Mouse (Mus musculus) left cerebral cortex, postnatal 36 days (tissue): ENCODE measurements around the gene Dedd2. TPM values are rescaled to one million over a fixed set of nuclear protein-coding genes. Genes with fewer than 3 reads are reported as not detected.
A peak's percentile ranks its signal among the peaks of the same experiment; 100 is the strongest.

ENCODE experiments used
- DNase-seq, 2 experiments: peaks; one replicate each; pipeline ENCODE4 v3.0.0; 2021 to 2022; ENCODE audit warnings: low spot score in 2 of 2, mixed read lengths in 1 of 2
- intact Hi-C: fragments of 180-260 bp; cut with DNase I; formaldehyde crosslinking; loops from one replicate; pipeline ENCODE4 v1.15.1; 2025
- total RNA-seq, 2 experiments: library from RNA; stranded (reverse); gene quantifications; 2 replicates each; pipeline ENCODE4 v1.2.3; 2021

Gene Dedd2
- total RNA-seq, 2 experiments from 2014 or later = 25.4 to 28.4 TPM

DNA sequence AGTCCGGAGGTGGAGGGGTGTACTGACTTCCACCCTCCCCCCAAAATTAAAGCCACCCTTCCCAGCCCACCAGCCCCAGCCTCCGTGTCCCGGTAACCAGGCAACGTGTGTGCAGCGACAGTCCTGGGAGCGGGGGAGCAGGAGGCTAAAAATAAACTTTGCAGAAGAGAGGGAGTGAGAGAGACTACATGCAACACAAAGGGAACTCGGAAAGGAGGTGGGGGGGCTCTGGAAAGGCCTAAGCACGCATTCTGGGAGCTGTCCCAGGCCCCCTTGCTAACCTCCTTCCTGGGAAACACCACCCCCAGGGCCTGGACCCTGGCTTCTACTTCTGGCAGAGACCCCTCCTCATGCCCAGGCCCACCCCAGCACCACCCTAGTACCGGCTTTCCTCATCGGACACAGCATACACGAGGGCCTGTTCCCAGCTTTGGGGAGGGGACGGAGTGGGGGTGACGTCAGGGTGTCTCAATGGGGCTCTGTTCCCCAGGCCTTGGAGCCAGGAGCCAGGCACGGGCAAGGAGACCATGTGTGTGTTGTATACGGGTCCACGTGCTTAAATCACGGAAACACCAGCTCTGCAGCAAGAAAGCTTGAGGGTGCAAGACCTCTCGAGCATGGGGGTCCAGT, 27.7 kb upstream of the Dedd2 start:
- DNase-seq = peak; percentile 79 to 85
- intact Hi-C loops = loop anchor here (1.0 kb wide), 1 partner anchor 31 kb away; no protein-coding TSS in a partner anchor

DNA sequence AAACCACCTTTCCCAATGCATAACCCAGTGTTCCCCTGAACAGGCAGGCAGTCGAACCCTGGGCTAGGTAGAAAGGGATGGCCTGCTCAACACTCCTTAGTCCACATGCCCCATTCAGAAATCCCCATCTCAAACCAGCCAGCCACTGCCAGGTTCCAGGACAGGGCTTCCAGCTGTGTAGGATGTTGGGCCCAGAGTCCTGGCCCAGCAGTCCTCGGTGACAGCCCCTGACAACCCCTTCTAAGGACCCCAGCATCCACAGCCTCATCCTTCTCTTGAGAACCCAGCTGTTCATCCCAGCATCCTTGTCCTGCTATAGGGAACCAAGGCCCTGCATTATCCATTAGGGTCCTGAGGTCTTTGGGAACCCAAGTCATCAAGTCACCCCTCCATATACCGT, 27.1 kb upstream of the Dedd2 start:
- DNase-seq = no peak
- intact Hi-C loops = loop anchor here (1.0 kb wide), 1 partner anchor 69 kb away; no protein-coding TSS in a partner anchor

DNA sequence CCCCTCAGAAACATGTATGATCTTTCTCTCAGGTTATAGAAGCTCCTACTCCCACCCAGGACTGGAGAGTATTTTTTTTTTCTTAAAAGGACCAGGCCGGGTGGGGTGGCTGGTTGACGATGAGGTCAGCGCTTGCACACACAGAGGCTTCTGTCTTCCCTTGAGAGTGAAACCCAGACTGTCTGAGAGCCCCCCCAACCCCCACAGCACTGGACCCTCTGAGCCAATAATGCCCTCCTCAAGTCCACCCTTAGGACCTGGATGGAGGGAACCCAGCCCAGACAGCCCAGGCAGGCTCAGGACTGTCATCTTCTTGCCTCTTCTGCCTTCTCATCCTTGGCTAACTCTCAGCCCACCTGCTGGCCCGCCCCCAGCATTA, 26.3 kb upstream of the Dedd2 start:
- DNase-seq = no peak
- intact Hi-C loops = loop anchor here (1.0 kb wide), 1 partner anchor 70 kb away; no protein-coding TSS in a partner anchor

DNA sequence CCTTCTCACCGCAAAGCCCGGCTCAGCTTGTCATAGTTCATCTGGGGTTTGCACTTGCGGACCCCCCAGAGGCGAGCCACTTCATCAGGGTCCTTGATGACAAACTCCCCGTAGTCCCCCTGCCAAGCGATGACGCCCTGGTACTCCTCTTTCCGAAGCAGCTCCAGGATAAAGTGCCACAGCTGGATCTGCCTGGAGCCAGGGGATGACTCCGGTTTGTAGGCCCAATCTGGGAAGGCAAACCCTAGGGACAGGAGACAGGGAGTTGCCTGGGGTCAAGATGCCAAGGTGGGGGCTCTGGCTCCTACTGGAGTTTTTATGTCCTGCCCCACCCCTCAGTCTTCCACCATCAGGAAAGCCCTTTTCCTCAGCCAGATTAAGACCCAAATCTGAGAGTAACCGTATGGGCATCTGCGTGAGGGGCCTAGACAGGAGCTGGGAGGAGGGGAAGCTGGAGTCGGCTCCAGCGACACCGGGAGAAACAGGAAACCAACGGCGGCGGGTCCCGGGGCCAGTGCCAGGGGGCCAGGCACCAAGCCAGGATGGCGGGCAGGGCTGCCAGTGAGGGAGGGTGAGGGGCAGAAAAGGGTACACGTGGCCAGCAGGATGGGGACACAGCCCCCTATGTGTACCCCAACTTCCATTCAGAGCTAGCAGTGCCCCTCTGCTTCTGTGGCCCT, 25.8 kb upstream of the Dedd2 start:
- intact Hi-C loops = no loop called here
- peak; percentile 64 to 66 for DNase-seq

DNA sequence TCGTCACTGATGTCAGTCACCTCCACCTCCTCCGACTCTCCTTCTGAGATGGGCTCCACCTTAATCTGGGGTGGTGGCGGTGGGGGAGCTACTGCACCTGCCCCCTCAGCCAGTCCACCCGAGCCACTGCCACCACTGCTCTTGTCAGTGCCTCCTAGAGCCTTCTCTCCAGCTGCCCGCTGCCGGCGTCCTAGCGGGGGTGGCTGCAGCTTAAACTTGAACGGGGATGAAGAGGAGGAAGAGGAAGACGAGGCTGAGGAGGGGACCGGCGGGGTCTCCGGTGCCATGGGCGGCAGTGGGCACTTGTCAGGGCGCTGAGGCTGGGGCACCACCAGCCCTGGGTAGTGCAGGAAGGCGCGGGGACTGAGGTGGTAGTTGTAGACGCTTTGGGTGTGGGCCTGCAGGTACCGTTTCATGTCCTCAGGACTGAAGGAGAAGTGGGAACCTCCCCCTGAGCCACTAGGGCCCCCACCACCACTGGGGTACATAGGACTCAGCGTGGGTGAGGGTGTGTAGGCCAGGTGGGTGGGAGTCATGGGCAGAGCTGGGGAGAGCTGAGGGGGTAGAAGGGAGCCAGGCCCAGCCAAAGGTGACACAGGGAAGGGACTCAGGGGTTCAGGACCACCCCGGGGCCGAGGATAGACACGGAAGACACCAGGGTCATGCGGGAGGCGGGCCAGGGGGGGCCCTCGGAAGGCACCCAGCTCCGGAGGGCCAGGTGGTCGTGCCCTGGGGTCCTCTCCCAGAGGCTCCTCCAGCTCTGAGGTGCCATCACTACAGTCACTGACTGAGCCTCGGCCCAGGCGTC, 24.4 kb upstream of the Dedd2 start:
- intact Hi-C loops = loop anchor here (5.0 kb wide), 1 partner anchor 143 kb away; no protein-coding TSS in a partner anchor
- DNase-seq = no peak

DNA sequence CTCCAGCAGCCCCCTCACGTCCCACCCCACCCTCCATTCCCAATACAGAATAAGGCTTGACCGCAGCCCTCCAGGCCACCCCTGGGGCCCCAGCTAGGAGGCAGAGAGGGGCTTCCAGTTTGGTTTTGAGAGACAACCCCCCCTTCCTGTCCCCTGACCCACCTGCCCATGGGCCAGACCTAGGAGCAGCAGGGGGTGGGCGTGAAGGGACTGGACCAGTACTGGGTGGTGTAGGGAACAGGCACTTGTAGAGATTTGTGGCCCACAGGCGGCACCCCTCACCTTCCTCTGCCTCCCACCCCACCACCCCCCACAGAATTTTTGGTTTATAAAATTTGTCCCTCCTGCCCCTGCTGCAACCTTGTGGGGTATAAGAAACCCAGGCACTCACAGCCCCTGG, 22.9 kb upstream of the Dedd2 start:
- DNase-seq = no peak
- intact Hi-C loops = loop anchor here (5.0 kb wide), 1 partner anchor 144 kb away; no protein-coding TSS in a partner anchor

DNA sequence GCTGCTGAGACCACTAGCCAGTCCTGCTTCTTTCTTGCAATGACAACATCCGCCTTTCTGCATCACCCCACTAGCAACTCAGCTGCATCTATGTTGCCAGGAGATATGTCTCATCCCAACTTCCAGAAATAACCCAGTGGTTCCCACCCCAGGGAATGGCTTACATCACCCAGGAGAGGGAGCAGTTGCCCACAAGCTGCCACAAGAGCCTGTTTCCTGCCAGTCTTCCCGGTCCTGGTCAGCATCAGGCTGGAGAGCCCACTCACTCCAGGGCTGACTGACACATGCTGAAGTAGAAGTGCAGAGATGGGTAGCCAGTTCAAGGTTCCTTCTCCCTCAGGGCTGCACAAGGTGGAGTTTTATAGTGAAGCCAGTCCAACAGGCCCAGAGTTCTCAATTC, 20.6 kb upstream of the Dedd2 start:
- intact Hi-C loops = loop anchor here (1.0 to 5.0 kb wide), 3 partner anchors 37 to 146 kb away; no protein-coding TSS in a partner anchor
- DNase-seq = peak; percentile 79 to 80

DNA sequence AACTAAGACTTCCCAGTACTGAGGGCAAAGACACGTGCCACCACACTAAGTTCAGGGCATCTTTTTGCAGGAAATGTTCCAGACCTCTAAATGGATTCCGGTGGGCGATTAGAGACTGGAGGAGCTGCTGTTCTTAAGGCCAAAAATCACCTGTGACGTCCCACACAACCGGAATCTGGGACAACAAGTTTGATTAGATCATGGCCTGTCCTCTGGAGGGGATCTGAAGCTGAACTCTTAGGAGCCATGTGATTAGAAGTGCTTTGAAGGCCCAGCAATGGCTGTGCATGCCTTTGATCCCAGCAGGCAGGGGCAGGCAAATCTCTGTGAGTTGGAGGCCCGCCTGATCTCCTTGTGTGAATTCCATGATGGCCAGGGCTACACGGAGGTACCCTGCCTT, 20.2 kb upstream of the Dedd2 start:
- intact Hi-C loops = loop anchor here (1.0 to 5.0 kb wide), 3 partner anchors 38 to 147 kb away; no protein-coding TSS in a partner anchor
- no peak for DNase-seq

DNA sequence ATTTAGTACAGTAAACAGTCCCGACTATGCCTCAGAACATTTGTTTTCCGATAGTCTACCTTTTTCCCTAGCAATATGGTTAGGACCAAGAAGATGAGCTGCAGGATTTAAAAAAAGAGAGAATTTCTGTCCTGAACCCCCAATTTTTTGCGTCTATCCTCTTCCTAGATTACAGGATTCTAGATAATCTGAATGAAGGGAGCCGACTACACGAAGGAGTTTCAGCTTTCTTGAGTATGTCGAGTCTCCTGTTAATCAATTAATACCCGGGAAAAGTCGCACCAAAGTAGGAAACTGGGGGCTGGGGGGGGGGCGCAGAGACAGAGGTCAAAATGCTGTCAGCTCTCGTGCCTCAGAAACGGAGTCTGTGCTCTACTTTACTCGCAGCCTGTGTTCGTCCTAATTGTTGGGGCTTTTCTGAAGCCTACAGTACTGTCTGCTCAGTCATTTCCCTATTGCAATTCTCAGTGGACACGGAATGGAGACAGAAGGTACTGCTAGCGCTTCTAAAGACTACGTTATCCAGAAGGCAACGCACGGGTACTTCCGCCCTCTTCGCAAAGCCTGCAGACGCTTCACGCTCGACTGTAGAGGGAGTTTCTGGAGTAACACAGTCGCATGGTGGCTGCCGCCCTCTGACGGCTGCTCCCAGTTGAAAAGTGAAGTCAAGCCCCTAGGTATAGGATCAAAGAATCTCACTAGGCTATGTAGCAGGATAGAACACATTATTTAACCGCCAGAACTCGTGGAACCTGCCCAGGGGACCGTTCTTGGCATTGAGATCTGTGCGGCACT, 18.6 kb upstream of the Dedd2 start:
- intact Hi-C loops = loop anchor here (10.0 kb wide), 1 partner anchor 224 kb away; no protein-coding TSS in a partner anchor
- peak; percentile 82 to 86 for DNase-seq

DNA sequence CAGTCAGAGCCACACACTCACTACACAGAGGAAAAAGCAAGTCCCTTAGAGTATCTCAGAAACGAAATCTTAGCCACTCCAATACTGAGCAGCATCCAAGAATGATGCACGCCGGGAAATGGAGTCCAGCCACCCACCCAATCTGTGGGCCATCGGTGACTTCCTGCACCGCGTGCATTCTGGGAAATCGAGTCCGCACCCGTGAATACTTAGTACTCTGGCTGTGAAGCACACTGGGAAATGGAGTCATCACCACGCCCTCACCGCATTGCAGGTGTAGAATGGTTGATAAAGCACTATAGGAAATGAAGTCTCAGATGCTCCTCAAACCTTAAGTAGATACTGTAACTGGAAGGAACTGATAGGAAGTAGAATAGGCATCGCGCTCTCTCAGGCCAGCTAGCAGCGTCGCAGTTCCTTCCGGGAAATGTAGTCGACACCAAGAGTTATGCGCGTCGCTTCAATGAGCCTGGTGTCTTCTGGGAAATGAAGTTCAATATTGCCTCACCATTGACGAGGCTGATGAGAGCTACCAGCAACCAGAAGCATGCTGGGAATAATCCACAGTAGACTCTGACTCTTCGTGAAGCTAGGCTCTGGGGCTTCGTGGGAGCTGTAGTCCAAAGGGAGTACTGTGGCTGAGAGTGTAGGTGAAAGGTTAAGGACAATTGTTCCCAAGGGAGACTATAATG, 17.7 kb upstream of the Dedd2 start:
- DNase-seq = peak; percentile 95 to 97
- intact Hi-C loops = loop anchor here (10.0 kb wide), 1 partner anchor 223 kb away; no protein-coding TSS in a partner anchor

DNA sequence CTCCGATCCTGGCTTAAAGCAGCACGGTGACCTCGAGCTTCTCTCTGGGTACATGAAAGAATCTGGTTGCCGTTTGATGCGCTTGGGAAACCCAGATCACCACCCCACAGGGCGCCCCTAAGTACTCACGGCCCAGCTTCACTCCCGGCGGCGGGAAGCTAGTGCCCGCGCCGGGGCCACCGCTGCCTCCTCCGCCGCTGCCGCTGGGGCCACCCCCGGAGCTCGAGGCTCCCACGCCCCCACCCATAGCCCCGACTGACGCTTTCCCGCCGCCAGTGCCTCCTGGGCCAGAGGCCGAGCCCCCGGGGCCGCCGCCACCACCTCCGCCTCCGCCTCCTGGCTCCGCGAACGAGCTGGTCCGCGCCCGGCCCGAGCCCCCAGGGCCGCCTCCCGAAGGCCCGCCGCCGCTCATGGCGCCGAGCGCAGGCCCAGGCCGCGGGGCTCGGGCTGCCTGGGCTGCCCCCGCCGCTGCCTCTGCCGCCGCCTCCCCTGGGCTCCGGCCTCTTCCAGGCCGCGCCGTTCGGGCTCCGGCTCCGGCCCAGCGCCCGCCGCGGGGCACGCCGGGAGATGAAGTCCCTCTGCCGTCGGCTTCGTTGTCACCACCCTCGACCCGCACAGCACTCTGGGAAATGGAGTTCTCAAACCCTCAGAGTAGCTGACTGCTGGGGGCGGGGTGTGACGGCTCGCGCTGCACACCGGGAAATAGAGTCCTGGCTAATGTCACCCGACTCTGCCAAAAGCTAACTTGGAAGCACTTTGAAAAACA, 17.0 kb upstream of the Dedd2 start, which contains the start of gene Gsk3a:
Gene Gsk3a (minus strand): TSS at position 603 of the 766 bp plus-strand sequence.
- intact Hi-C loops = loop anchor here (10.0 kb wide), 1 partner anchor 223 kb away; no protein-coding TSS in a partner anchor
- peak; percentile 99 for DNase-seq

DNA sequence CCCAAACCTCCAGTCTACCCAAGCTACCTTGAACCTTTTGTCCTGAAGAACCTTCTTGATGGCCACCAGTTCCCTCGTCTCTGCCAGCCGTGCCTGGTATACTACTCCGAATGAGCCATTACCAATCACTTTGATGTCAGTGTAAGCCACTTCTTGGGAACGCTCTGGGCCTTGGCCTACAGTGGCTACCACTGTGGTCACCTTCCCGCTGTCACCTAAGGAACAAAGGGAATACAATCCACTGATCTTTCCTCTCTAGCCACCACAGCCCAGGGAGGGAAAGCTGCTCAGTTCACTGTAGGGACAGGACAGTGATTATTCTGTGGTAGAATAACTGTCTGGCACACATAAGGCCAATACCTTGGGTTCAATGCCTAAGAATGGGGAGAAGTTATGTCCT, 15.1 kb upstream of the Dedd2 start:
- intact Hi-C loops = loop anchor here (10.0 kb wide), 1 partner anchor 221 kb away; no protein-coding TSS in a partner anchor
- no peak for DNase-seq

DNA sequence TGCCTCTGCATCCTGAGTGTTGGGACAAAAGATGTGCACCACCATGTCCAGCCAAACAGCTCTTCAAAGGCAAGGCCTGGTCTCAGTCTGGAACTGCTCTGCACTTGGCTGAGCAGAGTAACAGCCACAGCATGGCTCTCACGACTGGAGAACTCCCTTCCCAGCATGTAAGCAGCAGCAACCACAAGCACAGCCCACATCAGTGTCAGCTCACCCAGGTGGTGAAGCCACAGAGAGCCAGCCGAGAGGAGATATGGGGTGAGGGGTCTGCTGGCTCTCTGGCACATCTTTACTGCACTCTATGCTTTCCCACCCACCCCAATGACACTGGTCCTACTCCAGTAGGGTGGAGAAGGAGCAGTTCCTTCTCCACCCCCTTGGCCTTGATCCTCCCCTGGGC, 12.6 kb upstream of the Dedd2 start:
- DNase-seq = no peak
- intact Hi-C loops = loop anchor here (10.0 kb wide), 1 partner anchor 218 kb away; no protein-coding TSS in a partner anchor

DNA sequence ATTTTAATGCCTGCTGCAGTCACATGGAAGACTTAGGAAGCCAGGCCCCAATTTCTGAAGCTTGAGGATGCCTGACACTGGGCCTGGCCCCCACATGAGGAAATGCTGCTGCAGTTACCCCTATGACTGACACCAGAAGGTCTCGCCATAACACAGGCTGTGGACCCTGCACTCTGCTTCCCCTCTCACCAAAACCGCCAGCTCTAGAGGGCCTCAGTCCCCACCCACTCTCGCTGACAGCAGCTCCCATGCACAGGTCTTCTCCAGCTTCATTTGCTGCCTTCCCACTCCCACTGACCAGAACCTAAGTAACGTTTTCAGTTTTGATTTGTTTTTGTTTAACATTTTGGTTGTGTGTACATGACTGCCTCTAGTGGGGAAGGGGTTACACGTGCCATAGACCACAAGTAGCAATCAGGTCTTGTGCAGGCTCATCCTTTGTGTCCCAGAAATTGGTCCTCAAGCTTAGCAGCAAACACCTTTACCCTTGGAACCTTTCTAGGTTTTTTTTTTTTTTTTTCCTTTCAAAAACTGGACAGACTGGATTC, 11.8 kb upstream of the Dedd2 start:
- intact Hi-C loops = loop anchor here (10.0 kb wide), 1 partner anchor 217 kb away; no protein-coding TSS in a partner anchor
- DNase-seq = no peak

DNA sequence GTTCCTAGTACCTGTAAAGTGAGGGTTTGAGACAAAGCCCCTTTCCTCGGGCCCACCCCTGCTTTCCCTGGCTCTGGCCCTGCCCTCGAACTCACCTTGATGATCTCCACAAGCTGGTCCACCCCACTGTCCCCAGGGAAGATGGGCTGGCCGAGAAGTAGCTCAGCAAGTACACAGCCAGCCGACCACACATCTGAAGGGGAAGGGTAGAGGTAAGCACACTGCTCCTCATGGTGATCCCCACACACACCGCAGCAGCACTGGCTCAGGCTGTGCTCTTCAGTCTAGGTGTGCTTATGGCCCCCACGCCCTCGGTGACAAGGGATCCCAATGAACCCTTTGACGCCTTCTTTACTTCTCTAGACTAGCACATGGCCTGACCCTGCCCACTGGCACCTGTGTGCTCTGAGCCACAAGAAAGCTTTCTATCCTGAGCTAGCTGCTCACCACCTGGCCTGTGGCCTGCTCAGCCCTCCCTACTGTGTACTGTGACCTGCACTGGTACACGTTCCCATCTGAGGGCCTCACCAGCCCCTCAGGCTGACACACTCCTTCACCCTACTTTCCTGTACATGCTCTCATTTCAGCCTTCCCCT, 10.4 kb upstream of the Dedd2 start:
- intact Hi-C loops = loop anchor here (10.0 kb wide), 1 partner anchor 216 kb away; no protein-coding TSS in a partner anchor
- DNase-seq = no peak

DNA sequence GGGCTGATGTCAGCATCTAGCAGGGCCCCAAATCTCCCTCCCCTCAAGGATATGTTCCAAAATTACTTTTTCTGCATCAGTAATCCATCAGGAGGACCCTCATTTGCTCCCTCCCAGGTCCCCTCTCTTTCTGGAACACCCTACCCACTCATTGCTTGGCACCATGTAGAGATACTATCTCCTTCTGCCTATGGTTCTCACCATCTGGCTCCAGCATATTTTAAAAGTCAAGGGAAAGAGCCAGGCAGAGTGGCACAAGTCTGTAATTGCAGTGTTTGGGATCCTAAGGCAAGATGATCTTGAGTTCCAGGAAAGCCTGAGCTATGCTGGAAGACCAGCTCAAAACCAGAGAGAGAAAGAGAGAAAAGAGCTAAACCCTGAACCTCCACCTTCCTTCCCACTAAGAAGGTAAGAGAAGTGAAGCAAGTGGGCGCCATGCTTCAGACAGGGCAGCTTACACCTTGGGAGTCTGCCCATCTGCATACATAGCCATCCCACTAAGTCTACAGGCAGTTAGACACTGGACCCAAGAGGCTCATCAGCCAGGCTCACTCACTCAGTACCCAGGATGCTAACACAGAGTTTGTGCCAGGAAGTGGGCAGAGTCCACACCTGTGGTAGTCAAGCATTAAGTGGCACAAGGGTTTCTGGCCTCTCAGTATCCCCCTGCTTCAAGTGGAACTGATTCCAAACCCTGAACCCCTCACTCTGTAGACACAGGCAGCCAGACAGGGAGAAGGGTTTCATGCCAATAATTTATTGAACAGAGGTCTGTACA, 7.3 kb upstream of the Dedd2 start:
- intact Hi-C loops = no loop called here
- DNase-seq = no peak
